Mouse (Mus musculus) spleen, adult 2 months (tissue): ENCODE data around the gene Shb.

Source experiments
- CTCF ChIP-seq: fragments of 200-500 bp; IDR thresholded peaks from 2 replicates; pipeline ENCODE4 v1.5.1; 2011; ENCODE audit warnings: mild to moderate bottlenecking, inconsistent platforms; ENCODE audit not compliant: insufficient read depth, insufficient read length, insufficient replicate concordance; ENCODE audit errors: extremely low read depth
- POLR2A ChIP-seq: fragments of 200-500 bp; IDR thresholded peaks from 2 replicates; pipeline ENCODE4 v1.6.1; 2011; ENCODE audit warnings: low read depth, low read length, inconsistent platforms

DNA sequence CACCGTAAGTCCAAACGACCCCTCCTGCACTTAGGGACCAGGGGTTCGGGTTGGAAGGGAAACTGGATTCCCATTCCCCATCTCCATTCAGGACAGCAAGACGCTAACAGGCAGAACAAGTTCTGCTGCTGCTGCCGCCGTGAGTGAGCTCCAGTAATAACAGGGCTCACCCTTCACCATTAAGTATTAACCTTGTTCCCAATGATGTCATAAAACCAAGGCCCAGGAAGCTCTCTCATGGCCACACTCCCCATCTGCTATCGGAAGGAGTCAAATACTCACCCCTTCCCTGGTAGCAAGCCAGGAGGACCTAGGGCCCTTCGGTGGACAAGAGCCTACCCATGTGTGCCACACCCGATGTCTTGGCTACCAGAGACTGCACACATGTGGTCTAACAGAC is 30.3 kb downstream of the Shb start:
- TF ChIP-seq CTCF (no peak), POLR2A (no peak)
